Mouse (Mus musculus) thymus, postnatal 0 days (tissue): ENCODE measurements around the gene Plekha5. TPM values are rescaled to one million over a fixed set of nuclear protein-coding genes. Genes with fewer than 3 reads are reported as not detected.
A peak's percentile ranks its signal among the peaks of the same experiment; 100 is the strongest.

Source experiments
- DNase-seq: peaks from one replicate; pipeline ENCODE4 v3.0.0-alpha.2; 2015; ENCODE audit warnings: low spot score
- polyA plus RNA-seq: library from polyadenylated mRNA; unstranded; fragments of >200 nt; fragmentation: Nextera tagmentation; extraction: Ambion mirVana; gene quantifications from 2 replicates; pipeline ENCODE4 v1.2.1, GENCODE M21; 2015

Plekha5 gene
- polyA plus RNA-seq, 1 experiment from 2014 or later, result 26.6 TPM

- DNase-seq, result no peak
These were observed 184.8 kb downstream of the Plekha5 start for GRCm38 (mm10) chr6:140608666-140609065.

- DNase-seq, result no peak
These were observed 185.7 kb downstream of the Plekha5 start for GRCm38 (mm10) chr6:140609533-140609932.

- DNase-seq, result no peak
These were observed 186.3 kb downstream of the Plekha5 start for GRCm38 (mm10) chr6:140610117-140610516.

GRCm38 (mm10) chr6:140611282-140611681 lies 187.4 kb downstream of the Plekha5 start:
- no peak for DNase-seq

GRCm38 (mm10) chr6:140611893-140612473 lies 188.1 kb downstream of the Plekha5 start:
- no peak for DNase-seq

- DNase-seq, result no peak
These were observed 190.0 kb downstream of the Plekha5 start for GRCm38 (mm10) chr6:140613822-140614221.

GRCm38 (mm10) chr6:140614711-140615110 lies 190.9 kb downstream of the Plekha5 start:
- DNase-seq, result no peak

GRCm38 (mm10) chr6:140620531-140621349 lies 196.9 kb downstream of the Plekha5 start:
- DNase-seq, result no peak

GRCm38 (mm10) chr6:140621622-140622021 lies 197.8 kb downstream of the Plekha5 start:
- no peak for DNase-seq

GRCm38 (mm10) chr6:140622391-140623225 lies 198.8 kb downstream of the Plekha5 start, which contains the start of gene Aebp2:
Gene Aebp2, plus strand, starts transcription at chr6:140622663.
- DNase-seq, result no peak

GRCm38 (mm10) chr6:140623226-140624095 lies 199.6 kb downstream of the Plekha5 start:
- peak; percentile 94 for DNase-seq

GRCm38 (mm10) chr6:140624096-140625051 lies 200.5 kb downstream of the Plekha5 start:
- DNase-seq, result peak; percentile 52

GRCm38 (mm10) chr6:140629176-140629859 lies 205.5 kb downstream of the Plekha5 start:
- peak; percentile 36 for DNase-seq

GRCm38 (mm10) chr6:140630306-140630705 lies 206.5 kb downstream of the Plekha5 start:
- DNase-seq, result peak; percentile 16

- DNase-seq, result no peak
These were observed 209.8 kb downstream of the Plekha5 start for GRCm38 (mm10) chr6:140633616-140634015.

- no peak for DNase-seq
These were observed 212.4 kb downstream of the Plekha5 start for GRCm38 (mm10) chr6:140636290-140636689.

- no peak for DNase-seq
These were observed 218.2 kb downstream of the Plekha5 start for GRCm38 (mm10) chr6:140642010-140642409.

- no peak for DNase-seq
These were observed 218.8 kb downstream of the Plekha5 start for GRCm38 (mm10) chr6:140642655-140643054.

GRCm38 (mm10) chr6:140645931-140646330 lies 222.1 kb downstream of the Plekha5 start:
- no peak for DNase-seq
